Mouse (Mus musculus): ENCODE data around the gene Srxn1.

DNA sequence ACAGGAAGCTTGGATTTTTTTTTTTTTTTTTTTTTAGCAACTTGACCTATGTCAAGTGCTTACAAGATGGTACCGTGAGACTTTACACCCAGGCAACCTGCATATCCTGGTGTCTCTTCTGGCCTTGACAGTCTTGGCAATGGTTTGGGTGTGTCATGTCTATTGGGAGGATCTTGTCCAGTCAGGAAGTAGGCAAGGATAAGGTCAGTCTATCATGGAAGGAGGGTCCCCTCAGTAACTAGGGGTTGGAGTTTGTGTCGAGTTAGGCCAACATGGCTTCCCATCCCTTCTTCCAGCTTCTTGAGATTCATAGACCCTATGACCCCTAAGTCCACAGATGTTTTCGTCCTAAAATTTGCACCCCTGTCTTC, 894 bp downstream of the Srxn1 start:
- TF ChIP-seq CTCF (IDR thresholded peaks at IDR 0.05; ENCODE audit: borderline replicate concordance, control insufficient read depth, extremely low read depth, insufficient read depth, low read length, poor library complexity) (no peak), POLR2A (IDR thresholded peaks at IDR 0.05; ENCODE audit: control insufficient read depth, extremely low read depth, insufficient read depth, low read length, poor library complexity) (no peak)

Data from thymus, adult 2 months (tissue).